Mouse (Mus musculus): ENCODE measurements around the gene Vmn2r28. TPM values are rescaled to one million over a fixed set of nuclear protein-coding genes. Genes with fewer than 3 reads are reported as not detected.
"Not testable (repeated sequence)": the region's sequence is repeated elsewhere in the genome, so short reads cannot be mapped to it uniquely, and the experiment has no call there.

Gene Vmn2r28
- polyA plus RNA-seq (2015; fragmentation: Nextera tagmentation; extraction: Ambion mirVana), result not detected in 2 replicates

- not testable (repeated sequence) for H3K9me3 ChIP-seq (replicated peaks; ENCODE audit: control insufficient read depth, low read length); H3K4me2 ChIP-seq (ENCODE audit: low read depth, low read length); H3K4me3 ChIP-seq (ENCODE audit: low read depth, low read length); H3K4me1 ChIP-seq (ENCODE audit: control insufficient read depth, low read depth, low read length); H3K27ac ChIP-seq (ENCODE audit: low read length); H3K36me3 ChIP-seq (ENCODE audit: control insufficient read depth, insufficient read depth); H3K27me3 ChIP-seq (ENCODE audit: control insufficient read depth, insufficient read depth, low read depth, low read length); ATAC-seq (ENCODE audit: low read depth); H3K9ac ChIP-seq (ENCODE audit: low read depth, low read length)
Measured at GRCm38 (mm10) chr7:5493856-5494255, at the start of gene Vmn2r28. Gene Vmn2r28, minus strand, starts transcription at chr7:5493956.

GRCm38 (mm10) chr7:5540770-5541436, 47.1 kb upstream of the Vmn2r28 start:
- not testable (repeated sequence) for H3K4me2 ChIP-seq (ENCODE audit: low read depth, low read length); H3K9me3 ChIP-seq (replicated peaks; ENCODE audit: control insufficient read depth, low read length); H3K36me3 ChIP-seq (ENCODE audit: control insufficient read depth, insufficient read depth); H3K9ac ChIP-seq (ENCODE audit: low read depth, low read length); H3K4me3 ChIP-seq (ENCODE audit: low read depth, low read length); H3K27ac ChIP-seq (ENCODE audit: low read length); H3K4me1 ChIP-seq (ENCODE audit: control insufficient read depth, low read depth, low read length); ATAC-seq (ENCODE audit: low read depth); H3K27me3 ChIP-seq (ENCODE audit: control insufficient read depth, insufficient read depth, low read depth, low read length)
- WGBS (ENCODE audit: insufficient replicate concordance), result 37% methylated on average over 3 of the region's 3 CpGs

DNA sequence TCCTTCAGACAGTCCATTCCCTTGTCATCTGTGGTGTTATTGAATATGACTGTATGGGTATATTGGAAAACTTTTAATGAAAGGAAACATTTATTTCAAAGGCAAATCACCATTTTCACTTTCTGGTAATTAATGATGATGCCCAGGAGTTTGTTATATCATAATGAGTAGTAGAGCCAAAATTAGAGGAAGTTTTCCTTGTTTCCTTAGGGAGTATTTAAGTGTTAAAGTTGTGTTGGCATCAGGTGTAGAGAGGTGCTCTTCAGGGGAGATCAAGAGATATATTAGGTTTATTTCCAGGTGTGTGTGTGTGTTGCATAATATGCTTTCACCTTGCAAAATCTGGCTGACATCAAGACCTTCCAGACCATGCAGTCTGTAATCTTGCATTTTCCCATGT, 37.1 kb downstream of the Vmn2r28 start, which contains the start of gene Vmn1r59:
Gene Vmn1r59, minus strand, starts transcription at position 101 of the 400 bp plus-strand sequence.
- no peaks in the 10 kb centered on the region for H3K36me3 ChIP-seq (ENCODE audit: control insufficient read depth, insufficient read depth)

GRCm38 (mm10) chr7:5454011-5454410, 39.7 kb downstream of the Vmn2r28 start:
- WGBS (ENCODE audit: insufficient replicate concordance), result 44% methylated on average over 3 of the region's 3 CpGs

More for the DNA sequence above, 37.1 kb downstream of the Vmn2r28 start, which contains the start of gene Vmn1r59:
- ATAC-seq (ENCODE audit: low read depth), result no peak
- Histone ChIP-seq H3K9ac (ENCODE audit: low read depth, low read length) (no peak within 1 kb of the TSS), H3K27ac (ENCODE audit: low read length) (no peak within 1 kb of the TSS), H3K9me3 (replicated peaks; ENCODE audit: control insufficient read depth, low read length) (peaks cover 2% of the 10 kb centered on the region), H3K4me2 (ENCODE audit: low read depth, low read length) (no peak within 1 kb of the TSS), H3K4me3 (ENCODE audit: low read depth, low read length) (no peak within 1 kb of the TSS), H3K27me3 (ENCODE audit: control insufficient read depth, insufficient read depth, low read depth, low read length) (no peaks in the 10 kb centered on the region), H3K4me1 (ENCODE audit: control insufficient read depth, low read depth, low read length) (no peaks in the 10 kb centered on the region)

GRCm38 (mm10) chr7:5448627-5449026, 45.1 kb downstream of the Vmn2r28 start:
- ATAC-seq (ENCODE audit: low read depth), result no peak

More at GRCm38 (mm10) chr7:5454011-5454410, 39.7 kb downstream of the Vmn2r28 start:
- H3K36me3 ChIP-seq (ENCODE audit: control insufficient read depth, insufficient read depth); H3K9ac ChIP-seq (ENCODE audit: low read depth, low read length); H3K4me3 ChIP-seq (ENCODE audit: low read depth, low read length); H3K4me1 ChIP-seq (ENCODE audit: control insufficient read depth, low read depth, low read length); H3K27me3 ChIP-seq (ENCODE audit: control insufficient read depth, insufficient read depth, low read depth, low read length); H3K9me3 ChIP-seq (replicated peaks; ENCODE audit: control insufficient read depth, low read length); ATAC-seq (ENCODE audit: low read depth); H3K4me2 ChIP-seq (ENCODE audit: low read depth, low read length); H3K27ac ChIP-seq (ENCODE audit: low read length): not testable (repeated sequence)

More at GRCm38 (mm10) chr7:5448627-5449026, 45.1 kb downstream of the Vmn2r28 start:
- no peak overlapping the region for H3K27ac ChIP-seq (ENCODE audit: low read length)
- no peak overlapping the region for H3K4me3 ChIP-seq (ENCODE audit: low read depth, low read length)
- no peaks in the 10 kb centered on the region for H3K9me3 ChIP-seq (replicated peaks; ENCODE audit: control insufficient read depth, low read length)
- H3K9ac ChIP-seq (ENCODE audit: low read depth, low read length), result no peak overlapping the region
- H3K4me1 ChIP-seq (ENCODE audit: control insufficient read depth, low read depth, low read length), result no peaks in the 10 kb centered on the region
- H3K36me3 ChIP-seq (ENCODE audit: control insufficient read depth, insufficient read depth), result no peaks in the 10 kb centered on the region
- no peak overlapping the region for H3K4me2 ChIP-seq (ENCODE audit: low read depth, low read length)
- H3K27me3 ChIP-seq (ENCODE audit: control insufficient read depth, insufficient read depth, low read depth, low read length), result no peaks in the 10 kb centered on the region

Other genes starting within 250 kb of the Vmn2r28 start
- gene Gm5065, start 143.4 kb downstream of the Vmn2r28 start, polyA plus RNA-seq (2015; fragmentation: Nextera tagmentation; extraction: Ambion mirVana), result not detected in 2 replicates
- not detected in 2 replicates for gene Nlrp2, start 142.9 kb downstream of the Vmn2r28 start, polyA plus RNA-seq (2015; fragmentation: Nextera tagmentation; extraction: Ambion mirVana)
- gene Vmn1r58, start 80.6 kb downstream of the Vmn2r28 start, polyA plus RNA-seq (2015; fragmentation: Nextera tagmentation; extraction: Ambion mirVana), result not detected in 2 replicates
- gene Vmn1r59, start 37.2 kb downstream of the Vmn2r28 start, polyA plus RNA-seq (2015; fragmentation: Nextera tagmentation; extraction: Ambion mirVana), result not detected in 2 replicates
- gene Vmn1r60, start 53.4 kb upstream of the Vmn2r28 start, polyA plus RNA-seq (2015; fragmentation: Nextera tagmentation; extraction: Ambion mirVana), result not detected in 2 replicates
- not detected in 2 replicates for gene Vmn1r61, start 119.3 kb upstream of the Vmn2r28 start, polyA plus RNA-seq (2015; fragmentation: Nextera tagmentation; extraction: Ambion mirVana)
- gene Vmn1r62, start 179.7 kb upstream of the Vmn2r28 start, polyA plus RNA-seq (2015; fragmentation: Nextera tagmentation; extraction: Ambion mirVana), result not detected in 2 replicates

Measured in liver, embryonic 16.5 days (tissue).